Mouse (Mus musculus) left cerebral cortex, adult 8-10 months (tissue): Measurements from ENCODE around the gene Hspa1l. TPM values are rescaled to one million over a fixed set of nuclear protein-coding genes. Genes with fewer than 3 reads are reported as not detected.
A peak's percentile ranks its signal among the peaks of the same experiment; 100 is the strongest.
"Not testable (repeated sequence)": the region's sequence is repeated elsewhere in the genome, so short reads cannot be mapped to it uniquely, and the experiment has no call there.

ENCODE experiments used
- DNase-seq, 2 experiments: peaks; one replicate each; pipeline ENCODE4 v3.0.0; 2022; ENCODE audit warnings: low spot score in 2 of 2
- total RNA-seq, 4 experiments: library from RNA; stranded (reverse); gene quantifications; 2 replicates each; pipeline ENCODE4 v1.2.4; 2022

Gene Hspa1l
- under 1 TPM; 0.24 to 0.72 (median 0.58) TPM for total RNA-seq

DNA sequence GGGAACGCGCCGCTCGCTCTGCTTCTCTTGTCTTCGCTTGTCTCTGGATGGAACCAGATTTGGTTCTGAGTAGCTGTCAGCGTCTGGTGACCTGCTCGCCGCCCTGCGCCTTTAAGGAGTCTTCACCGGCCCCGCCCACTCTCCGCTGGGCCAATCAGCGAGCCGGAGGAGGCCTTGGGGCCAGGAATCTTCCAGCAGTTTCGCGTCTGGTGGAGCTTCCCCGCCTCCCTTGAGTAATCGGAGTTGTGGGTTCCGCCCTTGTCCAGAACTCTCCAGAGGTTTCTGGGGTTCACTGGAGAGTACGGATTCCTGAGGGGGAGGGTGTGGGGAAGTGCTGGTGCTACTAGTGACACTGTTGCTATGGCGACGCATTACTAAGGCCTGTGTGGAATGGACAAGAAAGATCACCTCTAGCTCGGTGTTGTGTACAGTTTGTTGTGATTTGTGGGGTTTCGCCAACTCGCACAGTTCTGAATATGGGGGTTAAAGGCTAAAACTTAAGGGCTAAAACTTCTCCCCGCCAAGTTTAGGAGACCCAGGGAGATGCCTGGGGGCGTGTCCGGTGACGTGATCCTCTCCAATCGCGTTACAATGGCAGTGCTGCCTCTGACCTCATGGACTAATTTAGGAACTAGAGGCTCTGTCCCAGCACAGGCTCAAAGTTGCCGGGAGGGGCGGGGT lies at the start of gene Hspa1l, which contains the start of gene Hspa1a:
Hspa1l (plus strand) TSS at position 635 of the 681 bp plus-strand sequence.
Hspa1a (minus strand) TSS at position 88 of the 681 bp plus-strand sequence.
- DNase-seq: peak; percentile 68 to 78

GRCm38 (mm10) chr17:34922939-34923338 lies 49.6 kb upstream of the Hspa1l start:
- DNase-seq: no peak

GRCm38 (mm10) chr17:34924258-34924657 lies 48.2 kb upstream of the Hspa1l start:
- DNase-seq: no peak

GRCm38 (mm10) chr17:34927306-34928019 lies 45.0 kb upstream of the Hspa1l start:
- DNase-seq: peak in 1 of 2 experiments; percentile 43

- DNase-seq: no peak
Observed at GRCm38 (mm10) chr17:34928841-34929240, 43.7 kb upstream of the Hspa1l start.

DNA sequence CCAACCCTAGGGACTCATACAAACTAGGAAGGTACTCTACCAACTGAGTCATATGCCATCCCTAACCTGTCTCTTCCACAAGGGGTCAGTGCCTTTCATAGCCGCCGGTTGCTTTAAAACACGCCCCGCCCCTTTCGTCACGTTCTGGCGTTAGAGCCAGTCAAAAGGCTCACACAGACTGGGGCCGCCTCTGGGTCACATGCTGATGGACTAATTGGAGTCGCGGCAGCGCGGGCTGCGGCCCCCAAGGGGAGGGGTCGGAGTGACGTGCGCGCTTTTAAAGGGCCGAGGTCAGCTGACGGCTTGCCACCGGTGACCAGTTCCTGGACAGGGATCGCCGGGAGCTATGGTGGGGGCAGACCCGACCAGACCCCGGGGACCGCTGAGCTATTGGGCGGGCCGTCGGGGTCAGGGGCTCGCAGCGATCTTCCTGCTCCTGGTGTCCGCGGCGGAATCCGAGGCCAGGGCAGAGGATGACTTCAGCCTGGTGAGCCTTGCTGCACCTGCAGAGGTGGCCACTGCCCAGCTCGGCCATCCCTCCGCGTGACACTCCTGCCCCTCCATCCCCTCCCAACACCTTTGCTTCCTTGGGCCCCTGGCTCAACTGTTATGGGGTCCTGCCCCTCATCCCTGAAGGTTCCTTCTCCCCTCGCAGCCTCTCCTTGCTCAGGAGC lies 41.3 kb upstream of the Hspa1l start, which contains the start of gene Neu1:
Neu1 (plus strand) TSS at position 193 of the 674 bp plus-strand sequence.
- DNase-seq: peak; percentile 91 to 98

- DNase-seq: peak; percentile 44 to 46
Observed at GRCm38 (mm10) chr17:34931735-34932098, 40.8 kb upstream of the Hspa1l start.

GRCm38 (mm10) chr17:34932287-34932686 lies 40.2 kb upstream of the Hspa1l start:
- no peak for DNase-seq

DNA sequence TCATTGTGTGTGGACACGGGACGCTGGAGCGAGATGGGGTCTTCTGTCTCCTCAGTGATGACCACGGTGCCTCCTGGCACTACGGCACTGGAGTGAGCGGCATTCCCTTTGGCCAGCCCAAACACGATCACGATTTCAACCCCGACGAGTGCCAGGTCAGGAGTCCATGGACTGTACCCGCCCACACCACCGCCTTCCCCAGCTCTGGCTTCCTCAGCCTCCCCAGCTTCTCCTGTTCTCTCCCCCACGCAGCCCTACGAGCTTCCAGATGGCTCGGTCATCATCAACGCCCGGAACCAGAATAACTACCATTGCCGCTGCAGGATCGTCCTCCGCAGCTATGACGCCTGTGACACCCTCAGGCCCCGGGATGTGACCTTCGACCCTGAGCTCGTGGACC lies 38.5 kb upstream of the Hspa1l start:
- peak in 1 of 2 experiments; percentile 38 for DNase-seq

DNA sequence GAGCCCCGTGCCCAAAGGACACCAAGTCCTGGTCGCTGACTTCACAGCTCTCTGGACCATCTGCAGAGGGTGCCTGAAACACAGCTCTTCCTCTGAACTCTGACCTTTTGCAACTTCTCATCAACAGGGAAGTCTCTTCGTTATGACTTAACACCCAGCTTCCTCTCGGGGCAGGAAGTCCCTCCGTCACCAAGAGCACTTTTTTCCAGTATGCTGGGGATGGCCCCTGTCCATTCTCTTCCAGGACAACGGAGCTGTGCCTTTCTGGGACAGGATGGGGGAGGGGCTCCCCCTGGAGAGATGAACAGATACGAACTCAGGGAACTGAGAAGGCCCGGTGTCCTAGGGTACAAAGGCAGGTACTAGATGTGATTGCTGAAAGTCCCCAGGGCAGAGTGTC lies 37.7 kb upstream of the Hspa1l start:
- DNase-seq: no peak

- no peak for DNase-seq
Observed at GRCm38 (mm10) chr17:34937960-34938505, 34.5 kb upstream of the Hspa1l start.

DNA sequence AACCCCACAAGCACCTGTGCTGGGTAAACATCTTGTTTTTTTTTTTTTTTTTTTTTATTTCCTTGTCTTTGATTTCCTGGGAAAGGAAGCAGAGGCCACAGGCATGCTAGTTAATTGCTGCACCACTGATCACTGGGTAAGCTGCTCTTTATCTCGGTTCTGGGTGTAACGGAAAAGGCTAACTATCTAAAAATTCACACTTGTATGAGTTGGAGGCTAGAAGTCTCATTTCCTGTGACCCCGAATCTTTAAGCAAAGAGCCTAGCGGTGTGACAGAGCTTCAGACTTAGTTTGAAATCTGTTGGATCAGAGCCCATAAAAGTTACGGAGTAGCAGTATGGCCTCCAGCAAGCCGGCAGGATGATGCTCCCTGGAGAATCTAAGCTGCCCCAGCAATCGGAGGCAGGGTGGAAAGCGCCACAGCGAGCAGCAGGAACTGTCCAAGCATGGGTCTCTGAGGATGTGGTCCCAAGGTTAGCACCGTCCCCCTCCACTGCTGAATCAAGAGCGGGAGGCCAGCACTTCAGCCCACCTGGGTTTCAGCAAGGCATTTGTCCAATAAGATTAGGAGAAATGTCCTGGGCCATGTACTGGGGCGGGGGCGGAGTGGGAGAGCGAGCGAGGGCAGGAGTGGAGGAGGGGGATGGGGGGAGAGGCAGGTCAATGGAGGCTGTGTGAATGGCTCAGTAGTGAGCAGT lies 31.0 kb upstream of the Hspa1l start:
- DNase-seq: no peak

DNA sequence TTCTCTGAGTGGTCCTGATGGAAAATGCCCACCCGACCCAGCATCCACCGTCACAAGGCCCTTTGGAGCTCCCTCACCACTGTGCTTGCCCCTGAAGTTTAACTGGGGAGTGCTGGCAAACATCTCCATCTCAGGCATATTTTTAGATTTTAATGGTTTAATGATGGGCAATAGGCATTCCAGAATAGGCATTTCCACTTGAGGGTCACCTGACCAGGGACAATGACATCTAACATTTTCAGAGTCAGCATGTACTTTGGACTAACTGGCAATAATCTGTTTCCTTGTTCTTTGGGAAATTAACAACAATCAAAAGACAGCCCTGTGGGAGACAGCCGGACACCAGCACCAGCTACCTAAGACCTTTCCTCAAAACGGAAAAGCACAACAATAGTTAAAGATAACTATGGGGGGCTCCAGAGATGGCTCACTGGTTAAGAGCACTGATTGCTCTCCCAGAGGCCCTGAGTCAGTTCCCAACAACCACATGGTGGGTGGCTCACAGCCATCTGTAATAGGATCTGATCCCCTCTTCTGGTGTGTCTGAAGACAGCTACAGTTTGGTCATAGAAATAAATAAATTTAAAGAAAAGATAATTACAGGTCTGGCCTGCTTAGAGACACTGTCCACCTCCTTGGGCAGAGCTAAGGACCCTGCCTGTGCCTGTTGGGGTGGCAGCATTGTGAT lies 29.2 kb upstream of the Hspa1l start:
- no peak for DNase-seq

- no peak for DNase-seq
Observed at GRCm38 (mm10) chr17:34944362-34944761, 28.1 kb upstream of the Hspa1l start.

DNA sequence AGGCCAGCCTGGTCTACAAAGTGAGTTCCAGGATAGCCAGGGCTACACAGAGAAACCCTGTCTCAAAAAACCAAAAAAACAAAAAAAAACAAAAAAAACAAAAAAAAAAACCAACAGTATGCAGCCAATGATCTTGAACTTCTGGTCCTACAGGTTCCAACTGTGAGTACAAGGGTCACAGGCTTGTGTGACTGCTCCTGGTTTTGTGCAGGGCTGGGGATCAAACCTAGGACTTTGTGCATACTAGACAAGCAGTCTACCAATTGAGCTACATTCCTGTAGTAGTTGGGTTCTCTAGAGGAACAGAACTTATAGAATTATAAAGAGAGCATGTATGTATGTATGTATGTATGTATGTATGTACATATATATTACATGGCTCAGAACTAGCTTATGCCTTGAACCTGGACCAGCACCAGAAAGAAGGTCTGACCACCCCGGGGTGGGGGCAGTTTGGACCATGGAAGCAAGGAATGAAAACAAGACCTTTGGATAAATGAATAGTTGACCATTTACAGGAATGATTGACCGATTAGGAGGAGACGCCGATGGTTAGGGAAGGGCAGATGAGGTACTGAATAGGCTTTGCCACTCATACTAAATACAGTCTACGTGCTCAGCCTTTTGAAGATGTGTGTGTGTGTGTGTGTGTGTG lies 25.9 kb upstream of the Hspa1l start:
- DNase-seq: no peak

DNA sequence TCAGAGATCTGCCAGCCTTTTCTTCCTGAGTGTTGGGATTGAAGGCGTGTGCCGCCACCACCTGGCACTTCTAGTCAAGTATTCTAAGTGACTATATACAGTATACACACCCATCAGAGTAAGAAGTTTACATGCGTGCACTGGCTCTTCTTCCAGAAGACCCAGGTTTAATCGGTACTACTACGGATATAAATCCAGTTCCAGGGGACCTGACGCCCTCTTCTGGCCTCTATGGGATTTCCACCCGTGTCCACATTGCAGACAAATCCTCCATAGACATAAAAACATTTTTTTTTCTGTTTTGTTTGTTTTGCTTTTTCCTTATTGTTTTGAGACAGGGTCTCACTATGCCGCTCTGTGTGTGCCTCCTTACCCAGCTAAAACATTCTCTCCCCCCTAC lies 24.9 kb upstream of the Hspa1l start:
- no peak for DNase-seq

DNA sequence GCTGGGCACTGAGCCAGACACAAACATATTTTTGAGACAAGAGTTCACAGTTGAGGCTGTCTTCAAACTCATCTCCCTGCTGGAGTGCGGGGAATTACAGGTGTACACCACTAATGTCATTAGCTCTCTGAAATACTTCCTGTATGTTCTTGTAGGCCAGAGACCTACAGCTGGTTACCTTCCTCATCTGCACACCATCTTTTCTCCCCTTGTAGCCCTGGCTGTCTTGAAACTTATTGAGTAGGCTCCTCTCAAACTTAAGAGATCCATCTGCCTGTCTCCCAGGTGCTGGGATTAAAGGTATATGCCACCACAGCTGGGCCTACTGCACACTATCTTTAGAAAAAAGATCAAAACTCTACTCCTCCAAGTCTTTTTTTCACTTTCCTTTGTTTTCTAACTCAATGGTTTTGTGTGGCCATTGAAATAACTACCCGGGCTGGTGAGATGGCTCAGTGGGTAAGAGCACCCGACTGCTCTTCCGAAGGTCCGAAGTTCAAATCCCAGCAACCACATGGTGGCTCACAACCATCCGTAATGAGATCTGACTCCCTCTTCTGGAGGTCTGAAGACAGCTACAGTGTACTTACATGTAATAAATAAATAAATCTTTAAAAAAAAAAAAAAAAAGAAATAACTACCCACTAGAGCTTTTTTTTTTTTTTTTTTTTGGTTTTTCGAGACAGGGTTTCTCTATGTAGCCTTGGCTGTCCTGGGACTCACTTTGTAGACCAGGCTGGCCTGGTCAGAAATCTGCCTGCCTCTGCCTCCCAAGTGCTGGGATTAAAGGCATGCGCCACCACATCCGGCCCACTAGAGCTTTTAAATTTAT lies 23.6 kb upstream of the Hspa1l start:
- not testable (repeated sequence) for DNase-seq

- no peak for DNase-seq
Observed at GRCm38 (mm10) chr17:34949553-34949969, 22.9 kb upstream of the Hspa1l start.
